Comparison of ENCODE assay signal across 8 mouse cellular contexts in genomic region chr4:136636983-136637562, GRCm38 (mm10). TPM values are rescaled to one million over a fixed set of nuclear protein-coding genes. Genes with fewer than 3 reads are reported as not detected.
A peak's percentile ranks its signal among the peaks of the same experiment; 100 is the strongest.
DNase-seq lines count a peak whose midpoint lies in the region; ATAC-seq and TF ChIP-seq lines count a peak whose summit lies in the region.

No protein-coding gene starts in this region.

- H3K4me1 ChIP-seq in heart, embryonic 16.5 days (ENCODE audit: control insufficient read depth, insufficient read depth, low read length): peaks cover 8% of the 10 kb centered on the region
- H3K4me1 ChIP-seq in embryonic facial prominence, embryonic 10.5 days: peaks cover 24% of the 10 kb centered on the region
- peaks cover 6% of the 10 kb centered on the region for H3K4me1 ChIP-seq in hindbrain, postnatal 0 days (ENCODE audit: insufficient read depth, low read length)
- no peaks in the 10 kb centered on the region for H3K4me1 ChIP-seq in midbrain, postnatal 0 days (ENCODE audit: insufficient read depth, low read length)

- ATAC-seq in heart, embryonic 16.5 days (replicated peaks; ENCODE audit: extremely low read depth, insufficient read depth, low FRiP score): 0 out of 2 replicates have a peak, but pooled peaks have one; percentile 10
- ATAC-seq in hindbrain, postnatal 0 days: peak; percentile 52
- ATAC-seq in midbrain, postnatal 0 days (ENCODE audit: low FRiP score): peak; percentile 53

- peak overlapping the region; percentile 60 for H3K9ac ChIP-seq in heart, embryonic 16.5 days (ENCODE audit: low read length)
- H3K9ac ChIP-seq in hindbrain, postnatal 0 days (replicated peaks; ENCODE audit: low read length): peak overlapping the region; percentile 51
- peak overlapping the region; percentile 67 for H3K9ac ChIP-seq in midbrain, postnatal 0 days (replicated peaks; ENCODE audit: low read length, poor library complexity, severe bottlenecking)

- no peaks in the 10 kb centered on the region for H3K9me3 ChIP-seq in heart, embryonic 16.5 days (replicated peaks; ENCODE audit: control insufficient read depth, low read length)
- no peaks in the 10 kb centered on the region; the same call in 1 of the 2 replicates for H3K9me3 ChIP-seq in embryonic facial prominence, embryonic 10.5 days
- no peaks in the 10 kb centered on the region for H3K9me3 ChIP-seq in hindbrain, postnatal 0 days (ENCODE audit: low read length)
- H3K9me3 ChIP-seq in midbrain, postnatal 0 days (ENCODE audit: low read length): no peaks in the 10 kb centered on the region

- DNase-seq in heart, postnatal 4 days: no peak
- peak; percentile 35 for DNase-seq in embryonic facial prominence, embryonic 10.5 days (ENCODE audit: low spot score)
- DNase-seq in hindbrain, postnatal 0 days (ENCODE audit: low spot score): no peak
- DNase-seq in midbrain, postnatal 0 days (ENCODE audit: low spot score): no peak
- DNase-seq in left cerebral cortex, postnatal 36 days (ENCODE audit: low spot score in 2 of 2): no peak
- no peak for DNase-seq in ovary, postnatal 36 days (ENCODE audit: low spot score)
- no peak for DNase-seq in left cerebral cortex, postnatal 4 days

- H3K4me2 ChIP-seq in heart, embryonic 16.5 days (ENCODE audit: low read depth, low read length): peak overlapping the region; percentile 92
- H3K4me2 ChIP-seq in hindbrain, postnatal 0 days (ENCODE audit: low read depth, low read length): peak overlapping the region; percentile 73
- H3K4me2 ChIP-seq in midbrain, postnatal 0 days (ENCODE audit: low read depth, low read length, poor library complexity, severe bottlenecking): peak overlapping the region; percentile 67

- peak overlapping the region; percentile 60 for H3K4me3 ChIP-seq in heart, embryonic 16.5 days (ENCODE audit: low read length)
- peak overlapping the region; percentile 64 for H3K4me3 ChIP-seq in embryonic facial prominence, embryonic 10.5 days
- H3K4me3 ChIP-seq in hindbrain, postnatal 0 days (ENCODE audit: low read length): peak overlapping the region; percentile 46
- peak overlapping the region; percentile 46 for H3K4me3 ChIP-seq in midbrain, postnatal 0 days (ENCODE audit: low read depth, low read length)

- intact Hi-C loops in left cerebral cortex, postnatal 36 days (cut with DNase I): no loop called here
- intact Hi-C loops in left cerebral cortex, postnatal 4 days (cut with DNase I): no loop called here

- H3K36me3 ChIP-seq in heart, embryonic 16.5 days (ENCODE audit: control insufficient read depth, insufficient read depth): no peaks in the 10 kb centered on the region
- no peaks in the 10 kb centered on the region for H3K36me3 ChIP-seq in embryonic facial prominence, embryonic 10.5 days (replicated peaks)
- H3K36me3 ChIP-seq in hindbrain, postnatal 0 days (ENCODE audit: insufficient read depth, low read length): no peaks in the 10 kb centered on the region
- no peaks in the 10 kb centered on the region for H3K36me3 ChIP-seq in midbrain, postnatal 0 days (ENCODE audit: insufficient read depth, low read length)

- H3K27me3 ChIP-seq in heart, embryonic 16.5 days (ENCODE audit: control insufficient read depth, insufficient read depth, low read length): peaks cover 34% of the 10 kb centered on the region
- H3K27me3 ChIP-seq in embryonic facial prominence, embryonic 10.5 days (replicated peaks; ENCODE audit: low read depth, poor library complexity, severe bottlenecking): peaks cover 56% of the 10 kb centered on the region
- no peaks in the 10 kb centered on the region for H3K27me3 ChIP-seq in hindbrain, postnatal 0 days (ENCODE audit: insufficient read depth, low read length)
- no peaks in the 10 kb centered on the region for H3K27me3 ChIP-seq in midbrain, postnatal 0 days (ENCODE audit: insufficient read depth, low read length)

- H3K27ac ChIP-seq in heart, embryonic 16.5 days (ENCODE audit: low read length): no peak overlapping the region
- H3K27ac ChIP-seq in embryonic facial prominence, embryonic 10.5 days (replicated peaks): peak overlapping the region; percentile 77
- H3K27ac ChIP-seq in hindbrain, postnatal 0 days: peak overlapping the region; percentile 85
- peak overlapping the region; percentile 70 for H3K27ac ChIP-seq in midbrain, postnatal 0 days (ENCODE audit: low read depth, low read length)

- TF ChIP-seq CTCF in hindbrain, postnatal 0 days (IDR thresholded peaks at IDR 0.05; ENCODE audit: low read depth): no peak
- no peak for TF ChIP-seq CTCF in midbrain, postnatal 0 days (IDR thresholded peaks at IDR 0.05)

- 17% methylated on average over 37 of the region's 37 CpGs for WGBS in heart, embryonic 16.5 days
- 16% methylated on average over 37 of the region's 37 CpGs for WGBS in embryonic facial prominence, embryonic 10.5 days
- WGBS in hindbrain, postnatal 0 days: 13% methylated on average over 37 of the region's 37 CpGs
- WGBS in midbrain, postnatal 0 days: 16% methylated on average over 37 of the region's 37 CpGs

RNA-seq across cellular contexts. Expression of gene Lactbl1, which starts 14.7 kb away (rescaled TPM):
- polyA plus RNA-seq in heart, embryonic 16.5 days (2015; fragmentation: Nextera tagmentation; extraction: Ambion mirVana): 0.04 TPM in 1 of 2 replicates, not detected in the other
- total RNA-seq in heart, postnatal 4 days (2021): not detected
- polyA plus RNA-seq in embryonic facial prominence, embryonic 10.5 days (2016; fragmentation: Nextera tagmentation; extraction: Ambion mirVana): not detected in 2 replicates
- 0.42 TPM in 1 of 2 replicates, not detected in the other for total RNA-seq in hindbrain, postnatal 0 days (2014; rRNA removed)
- polyA plus RNA-seq in hindbrain, postnatal 0 days (2015; fragmentation: Nextera tagmentation; extraction: Ambion mirVana): 0.06 TPM in 2 replicates
- total RNA-seq in midbrain, postnatal 0 days (2014; rRNA removed): 0.93 TPM in 1 of 2 replicates, not detected in the other
- polyA plus RNA-seq in midbrain, postnatal 0 days (2015; fragmentation: Nextera tagmentation; extraction: Ambion mirVana): 0.09 TPM in 1 of 2 replicates, not detected in the other
- total RNA-seq in left cerebral cortex, postnatal 36 days (2021): under 1 TPM in 1 of 2 experiments, not detected in 1; 0.15 TPM
- total RNA-seq in left cerebral cortex, postnatal 4 days (2021): under 1 TPM in 1 of 2 experiments, not detected in 1; 0.12 TPM

RNA-seq across cellular contexts. Expression of gene Tex46, which starts 26.8 kb away (rescaled TPM):
- not detected in 2 replicates for polyA plus RNA-seq in heart, embryonic 16.5 days (2015; fragmentation: Nextera tagmentation; extraction: Ambion mirVana)
- total RNA-seq in heart, postnatal 4 days (2021): not detected
- not detected in 2 replicates for polyA plus RNA-seq in embryonic facial prominence, embryonic 10.5 days (2016; fragmentation: Nextera tagmentation; extraction: Ambion mirVana)
- total RNA-seq in hindbrain, postnatal 0 days (2014; rRNA removed): not detected in 2 replicates
- polyA plus RNA-seq in hindbrain, postnatal 0 days (2015; fragmentation: Nextera tagmentation; extraction: Ambion mirVana): not detected in 2 replicates
- total RNA-seq in midbrain, postnatal 0 days (2014; rRNA removed): not detected in 2 replicates
- not detected in 2 replicates for polyA plus RNA-seq in midbrain, postnatal 0 days (2015; fragmentation: Nextera tagmentation; extraction: Ambion mirVana)
- total RNA-seq in left cerebral cortex, postnatal 36 days (2021): not detected
- not detected for total RNA-seq in left cerebral cortex, postnatal 4 days (2021)

RNA-seq across cellular contexts. Expression of gene Kdm1a, which starts 34.5 kb away (rescaled TPM):
- polyA plus RNA-seq in heart, embryonic 16.5 days (2015; fragmentation: Nextera tagmentation; extraction: Ambion mirVana): 19.3 and 22.5 TPM in 2 replicates
- 10 to 100 TPM; 59.1 to 60.3 TPM for total RNA-seq in heart, postnatal 4 days (2021)
- polyA plus RNA-seq in embryonic facial prominence, embryonic 10.5 days (2016; fragmentation: Nextera tagmentation; extraction: Ambion mirVana): 54.2 and 56.1 TPM in 2 replicates
- total RNA-seq in hindbrain, postnatal 0 days (2014; rRNA removed): 121 and 123 TPM in 2 replicates
- polyA plus RNA-seq in hindbrain, postnatal 0 days (2015; fragmentation: Nextera tagmentation; extraction: Ambion mirVana): 41.2 and 44.8 TPM in 2 replicates
- total RNA-seq in midbrain, postnatal 0 days (2014; rRNA removed): 147 and 183 TPM in 2 replicates
- 40.7 and 47.7 TPM in 2 replicates for polyA plus RNA-seq in midbrain, postnatal 0 days (2015; fragmentation: Nextera tagmentation; extraction: Ambion mirVana)
- 10 to 100 TPM; 95.6 to 96.1 TPM for total RNA-seq in left cerebral cortex, postnatal 36 days (2021)
- 100 to 1,000 TPM; 194 to 205 TPM for total RNA-seq in left cerebral cortex, postnatal 4 days (2021)
